Mouse (Mus musculus) cerebellum, adult 18-20 months (tissue): Measurements from ENCODE around the gene 1700123O20Rik.

Source experiments
- DNase-seq, 2 experiments: peaks; one replicate each; pipeline ENCODE4 v3.0.0; 2021

1700123O20Rik gene

GRCm38 (mm10) chr14:54686063-54686521 is at the start of gene 1700123O20Rik:
TSS of gene 1700123O20Rik (plus strand) at chr14:54686216.
- DNase-seq, result peak in 1 of 2 experiments; percentile 81

GRCm38 (mm10) chr14:54636954-54637353 is 49.1 kb upstream of the 1700123O20Rik start:
- DNase-seq, result peak; percentile 55 to 68

- no peak for DNase-seq
These were observed 47.8 kb upstream of the 1700123O20Rik start for GRCm38 (mm10) chr14:54638210-54638609.

GRCm38 (mm10) chr14:54640121-54640520 is 45.9 kb upstream of the 1700123O20Rik start:
- DNase-seq, result no peak

- DNase-seq, result no peak
These were observed 45.1 kb upstream of the 1700123O20Rik start, which contains the start of gene Gm17606 for GRCm38 (mm10) chr14:54640946-54641304. TSS of gene Gm17606 (plus strand) at chr14:54640952.

- DNase-seq, result peak; percentile 88
These were observed 44.6 kb upstream of the 1700123O20Rik start, which contains the start of gene Cdh24 for GRCm38 (mm10) chr14:54641305-54641969. TSS of gene Cdh24 (minus strand) at chr14:54641364.

- DNase-seq, result peak in 1 of 2 experiments; percentile 16
These were observed 43.6 kb upstream of the 1700123O20Rik start for GRCm38 (mm10) chr14:54642224-54642944.

- no peak for DNase-seq
These were observed 43.0 kb upstream of the 1700123O20Rik start for GRCm38 (mm10) chr14:54643011-54643410.

- DNase-seq, result no peak
These were observed 41.7 kb upstream of the 1700123O20Rik start for GRCm38 (mm10) chr14:54644294-54644693.

- DNase-seq, result no peak
These were observed 39.6 kb upstream of the 1700123O20Rik start for GRCm38 (mm10) chr14:54646455-54646854.

GRCm38 (mm10) chr14:54646898-54647636 is 38.9 kb upstream of the 1700123O20Rik start:
- no peak for DNase-seq

GRCm38 (mm10) chr14:54647900-54648299 is 38.1 kb upstream of the 1700123O20Rik start:
- no peak for DNase-seq

- peak; percentile 86 to 90 for DNase-seq
These were observed 35.2 kb upstream of the 1700123O20Rik start for GRCm38 (mm10) chr14:54650621-54651454.

GRCm38 (mm10) chr14:54651556-54651955 is 34.5 kb upstream of the 1700123O20Rik start:
- DNase-seq, result no peak

- no peak for DNase-seq
These were observed 33.2 kb upstream of the 1700123O20Rik start for GRCm38 (mm10) chr14:54652787-54653186.

- peak; percentile 82 to 91 for DNase-seq
These were observed 32.5 kb upstream of the 1700123O20Rik start for GRCm38 (mm10) chr14:54653496-54653895.

GRCm38 (mm10) chr14:54660009-54660408 is 26.0 kb upstream of the 1700123O20Rik start:
- no peak for DNase-seq

- DNase-seq, result no peak
These were observed 21.4 kb upstream of the 1700123O20Rik start for GRCm38 (mm10) chr14:54664477-54665222.

- DNase-seq, result peak; percentile 63 to 64
These were observed 16.6 kb upstream of the 1700123O20Rik start for GRCm38 (mm10) chr14:54669381-54669780.

- DNase-seq, result no peak
These were observed 11.7 kb upstream of the 1700123O20Rik start for GRCm38 (mm10) chr14:54674317-54674716.

- DNase-seq, result no peak
These were observed 9.7 kb upstream of the 1700123O20Rik start for GRCm38 (mm10) chr14:54676290-54676689.
